Mouse (Mus musculus) G1E (cell line): Measurements from ENCODE around the gene Bnip2. TPM values are rescaled to one million over a fixed set of nuclear protein-coding genes. Genes with fewer than 3 reads are reported as not detected.

Source experiments
- ATAC-seq: 2 replicates; pipeline ENCODE4 v1.8.0; 2016; ENCODE audit warnings: mild to moderate bottlenecking; ENCODE audit not compliant: insufficient number of reproducible peaks, poor library complexity, low FRiP score, severe bottlenecking; ENCODE audit errors: extremely low read depth
- DNase-seq: peaks from one replicate; pipeline ENCODE4 v3.0.0; 2012; ENCODE audit warnings: low spot score
- H3K27me3 ChIP-seq: 2 replicates; pipeline ENCODE4 v1.6.1; 2012; ENCODE audit warnings: mild to moderate bottlenecking, low read length, inconsistent platforms; ENCODE audit not compliant: insufficient read depth
- H3K36me3 ChIP-seq: replicated peaks from 2 replicates; pipeline ENCODE3; 2012; ENCODE audit warnings: mild to moderate bottlenecking, inconsistent platforms
- H3K4me1 ChIP-seq: 2 replicates; pipeline ENCODE4 v1.6.1; 2012; ENCODE audit warnings: low read depth, low read length, inconsistent platforms, mixed read lengths; ENCODE audit not compliant: insufficient read depth
- H3K4me3 ChIP-seq: 2 replicates; pipeline ENCODE4 v1.5.1; 2012; ENCODE audit warnings: low read depth, mild to moderate bottlenecking, inconsistent platforms, low read length, moderate library complexity, mixed read lengths
- H3K9me3 ChIP-seq: replicated peaks from 2 replicates; pipeline ENCODE4 v1.6.1; 2012; ENCODE audit warnings: inconsistent platforms
- CTCF ChIP-seq: IDR thresholded peaks from 2 replicates; pipeline ENCODE4 v1.5.1; 2012; ENCODE audit warnings: low read depth, low read length, inconsistent platforms, mixed read lengths
- GATA1 ChIP-seq: IDR thresholded peaks from 2 replicates; pipeline ENCODE4 v1.6.1; 2012; ENCODE audit warnings: borderline replicate concordance, low read length, inconsistent platforms, mixed read lengths
- GATA2 ChIP-seq: IDR thresholded peaks from 2 replicates; pipeline ENCODE4 v1.6.1; 2012; ENCODE audit warnings: low read depth, low read length, inconsistent platforms, borderline replicate concordance
- POLR2AphosphoS5 ChIP-seq: IDR thresholded peaks from 2 replicates; pipeline ENCODE4 v1.6.1; 2012; ENCODE audit warnings: low read depth, low read length, inconsistent platforms; ENCODE audit not compliant: insufficient replicate concordance
- TAL1 ChIP-seq: conservative IDR thresholded peaks from 2 replicates; pipeline ENCODE4 v1.6.1; 2012; ENCODE audit warnings: low read depth, low read length, inconsistent platforms, mixed read lengths
- polyA plus RNA-seq: library from polyadenylated mRNA; stranded (reverse); fragments of >175 nt; gene quantifications from 2 replicates; pipeline ENCODE4 v1.2.3, GENCODE M21; 2012
- total RNA-seq, 2 experiments: library from RNA; stranded (forward) in 1 of 2; stranded (reverse) in 1 of 2; fragments of 200-1000 nt in 1 of 2; fragments of >200 nt in 1 of 2; fragmentation: Nextera tagmentation in 1 of 2; gene quantifications; 2 replicates each; pipeline ENCODE4 v1.2.3; 2014 to 2017

Bnip2 gene
- total and polyA plus RNA-seq, 3 experiments = 38.0 to 186 (median 106) TPM

DNA sequence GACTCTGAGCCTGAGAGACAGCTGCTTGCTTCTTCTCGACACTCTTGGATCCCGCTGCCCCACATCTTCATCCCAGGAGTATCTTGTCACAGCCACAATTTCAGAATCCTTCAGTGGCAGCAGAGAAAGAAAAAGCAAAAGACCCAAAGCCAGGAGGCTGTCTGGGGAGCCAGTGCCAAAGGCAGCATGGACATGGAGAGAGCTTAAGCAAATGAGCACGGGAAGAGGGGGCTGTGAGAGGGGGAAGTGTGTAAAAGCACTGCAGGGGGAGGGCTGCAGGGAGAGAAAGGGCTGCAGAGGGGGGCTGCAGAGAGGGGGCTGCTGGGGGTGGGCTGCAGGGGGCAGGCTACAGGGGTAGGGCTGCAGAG lies 60.1 kb downstream of the Bnip2 start:
- Histone ChIP-seq H3K27me3 (peaks cover 17% of the 10 kb centered on the region), H3K9me3 (no peaks in the 10 kb centered on the region), H3K36me3 (no peaks in the 10 kb centered on the region), H3K4me1 (peaks cover 41% of the 10 kb centered on the region), H3K4me3 (no peak overlapping the region)
- DNase-seq = no peak
- TF ChIP-seq POLR2AphosphoS5 (no peak), GATA1 (no peak), TAL1 (no peak), CTCF (no peak), GATA2 (no peak)
- no peak for ATAC-seq

- no peaks in the 10 kb centered on the region for H3K36me3 ChIP-seq
- peaks cover 40% of the 10 kb centered on the region for H3K4me1 ChIP-seq
- no peak for TF ChIP-seq TAL1
- H3K9me3 ChIP-seq = no peaks in the 10 kb centered on the region
- ATAC-seq (no peak), DNase-seq (no peak)
- no peak overlapping the region for H3K4me3 ChIP-seq
- H3K27me3 ChIP-seq = peaks cover 17% of the 10 kb centered on the region
These were observed 60.6 kb downstream of the Bnip2 start for GRCm38 (mm10) chr9:70049839-70050238.

DNA sequence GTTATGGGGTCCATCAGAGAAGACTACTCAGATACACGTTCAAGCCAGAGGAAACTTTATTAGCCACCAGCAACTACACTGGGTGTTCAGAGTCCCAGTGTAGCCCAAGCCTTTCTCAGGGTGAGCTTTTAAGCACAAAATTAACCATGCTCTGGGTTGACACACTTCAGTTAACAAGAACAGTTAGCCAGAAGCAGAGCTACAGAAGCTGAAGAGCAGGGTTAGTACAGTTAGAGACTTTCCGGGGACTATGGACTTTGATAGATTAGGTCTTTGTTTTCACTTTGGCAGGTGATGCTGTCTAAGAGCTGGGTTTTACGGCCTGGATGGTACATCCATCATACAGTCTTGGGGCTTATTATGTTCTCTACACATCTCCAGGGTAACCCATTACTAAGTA lies 63.5 kb downstream of the Bnip2 start:
- no peak for DNase-seq
- H3K4me1 ChIP-seq = peaks cover 16% of the 10 kb centered on the region
- H3K4me3 ChIP-seq = no peak overlapping the region
- no peak for ATAC-seq
- peaks cover 19% of the 10 kb centered on the region for H3K27me3 ChIP-seq
- TF ChIP-seq GATA2 = no peak
- TF ChIP-seq CTCF = no peak
- no peak for TF ChIP-seq GATA1
- no peak for TF ChIP-seq POLR2AphosphoS5
- no peak for TF ChIP-seq TAL1
- H3K36me3 ChIP-seq = no peaks in the 10 kb centered on the region
- H3K9me3 ChIP-seq = no peaks in the 10 kb centered on the region; the same call in 1 of the 2 replicates

GRCm38 (mm10) chr9:70053411-70053810 lies 64.1 kb downstream of the Bnip2 start:
- DNase-seq (no peak), ATAC-seq (no peak)
- peaks cover 9% of the 10 kb centered on the region for H3K4me1 ChIP-seq
- no peaks in the 10 kb centered on the region for H3K36me3 ChIP-seq
- TF ChIP-seq GATA1 (no peak), GATA2 (no peak), POLR2AphosphoS5 (no peak), TAL1 (no peak), CTCF (no peak)
- no peaks in the 10 kb centered on the region; the same call in 1 of the 2 replicates for H3K9me3 ChIP-seq
- H3K27me3 ChIP-seq = peaks cover 23% of the 10 kb centered on the region
- no peak overlapping the region for H3K4me3 ChIP-seq

Other genes starting within 250 kb of the Bnip2 start
- gene Foxb1, start 228.5 kb upstream of the Bnip2 start, total RNA-seq (2014; fragmentation: Nextera tagmentation) = not detected in 2 replicates
- 0.06 TPM in 1 of 2 replicates, not detected in the other for gene Foxb1, start 228.5 kb upstream of the Bnip2 start, total RNA-seq (2017)
- not detected in 2 replicates for gene Foxb1, start 228.5 kb upstream of the Bnip2 start, polyA plus RNA-seq
- 83.4 and 91.8 TPM in 2 replicates for gene Gtf2a2, start 23.1 kb downstream of the Bnip2 start, total RNA-seq (2014; fragmentation: Nextera tagmentation)
- 180 and 188 TPM in 2 replicates for gene Gtf2a2, start 23.1 kb downstream of the Bnip2 start, total RNA-seq (2017)
- gene Gtf2a2, start 23.1 kb downstream of the Bnip2 start, polyA plus RNA-seq = 47.4 and 67.6 TPM in 2 replicates
- gene Gcnt3, start 48.6 kb downstream of the Bnip2 start, total RNA-seq (2014; fragmentation: Nextera tagmentation) = not detected in 2 replicates
- gene Gcnt3, start 48.6 kb downstream of the Bnip2 start, total RNA-seq (2017) = 0.11 TPM in 1 of 2 replicates, not detected in the other
- gene Gcnt3, start 48.6 kb downstream of the Bnip2 start, polyA plus RNA-seq = not detected in 2 replicates
- gene Fam81a, start 153.1 kb downstream of the Bnip2 start, total RNA-seq (2014; fragmentation: Nextera tagmentation) = not detected in 2 replicates
- 0.06 TPM in 1 of 2 replicates, not detected in the other for gene Fam81a, start 153.1 kb downstream of the Bnip2 start, total RNA-seq (2017)
- gene Fam81a, start 153.1 kb downstream of the Bnip2 start, polyA plus RNA-seq = not detected in 2 replicates
- 0.15 TPM in 1 of 2 replicates, not detected in the other for gene Myo1e, start 217.9 kb downstream of the Bnip2 start, total RNA-seq (2014; fragmentation: Nextera tagmentation)
- 0.49 and 0.64 TPM in 2 replicates for gene Myo1e, start 217.9 kb downstream of the Bnip2 start, total RNA-seq (2017)
- gene Myo1e, start 217.9 kb downstream of the Bnip2 start, polyA plus RNA-seq = 0.10 and 0.14 TPM in 2 replicates